Mouse (Mus musculus): Measurements from ENCODE around the gene Egfem1. TPM values are rescaled to one million over a fixed set of nuclear protein-coding genes. Genes with fewer than 3 reads are reported as not detected.

Gene Egfem1
- polyA plus RNA-seq, 1 experiment: not detected

GRCm38 (mm10) chr3:29366907-29367306 is 285.1 kb downstream of the Egfem1 start:
- Histone ChIP-seq H3K4me2 (ENCODE audit: low read depth) (no peak overlapping the region), H3ac (ENCODE audit: control insufficient read depth, insufficient read length) (no peak overlapping the region), H3K27me3 (ENCODE audit: control insufficient read depth, insufficient read depth, insufficient read length) (no peaks in the 10 kb centered on the region), H3K36me3 (ENCODE audit: control insufficient read depth, insufficient read depth) (no peaks in the 10 kb centered on the region), H3K79me2 (ENCODE audit: control insufficient read depth, insufficient read depth) (no peaks in the 10 kb centered on the region), H3K4me3 (no peak overlapping the region)
- TF ChIP-seq POLR2AphosphoS2 (IDR thresholded peaks at IDR 0.05; ENCODE audit: insufficient read length, low read depth) (no peak), REST (IDR thresholded peaks at IDR 0.05; ENCODE audit: insufficient read depth, insufficient read length) (no peak), USF1 (IDR thresholded peaks at IDR 0.05; ENCODE audit: low read depth) (no peak), MYOG (IDR thresholded peaks at IDR 0.05; ENCODE audit: control insufficient read depth in 1 of 3, insufficient read depth in 1 of 3, insufficient read length in 2 of 3, low read depth in 2 of 3) (no peak), POLR2A (IDR thresholded peaks at IDR 0.05; ENCODE audit: insufficient read length, low read depth) (no peak), SRF (IDR thresholded peaks at IDR 0.05; ENCODE audit: control insufficient read depth, insufficient read length, low read depth) (no peak), MYOD1 (IDR thresholded peaks at IDR 0.05; ENCODE audit: control insufficient read depth in 1 of 3, insufficient read length in 2 of 3, low read depth in 2 of 3) (no peak), CEBPB (IDR thresholded peaks at IDR 0.05; ENCODE audit: insufficient read depth, poor library complexity, severe bottlenecking) (no peak), TCF3 (IDR thresholded peaks at IDR 0.05; ENCODE audit: insufficient read length, low read depth) (no peak), MAX (IDR thresholded peaks at IDR 0.05; ENCODE audit: low read depth) (no peak), E2F4 (IDR thresholded peaks at IDR 0.05; ENCODE audit: insufficient read depth) (no peak), TCF12 (IDR thresholded peaks at IDR 0.05; ENCODE audit: insufficient read depth, poor library complexity, severe bottlenecking) (no peak)

GRCm38 (mm10) chr3:29370519-29370918 is 288.7 kb downstream of the Egfem1 start:
- H3K4me2 ChIP-seq (ENCODE audit: low read depth): no peak overlapping the region
- TF ChIP-seq MYOG (IDR thresholded peaks at IDR 0.05; ENCODE audit: control insufficient read depth in 1 of 3, insufficient read depth in 1 of 3, insufficient read length in 2 of 3, low read depth in 2 of 3) (no peak), CEBPB (IDR thresholded peaks at IDR 0.05; ENCODE audit: insufficient read depth, poor library complexity, severe bottlenecking) (no peak), TCF12 (IDR thresholded peaks at IDR 0.05; ENCODE audit: insufficient read depth, poor library complexity, severe bottlenecking) (no peak), MAX (IDR thresholded peaks at IDR 0.05; ENCODE audit: low read depth) (no peak), E2F4 (IDR thresholded peaks at IDR 0.05; ENCODE audit: insufficient read depth) (no peak), REST (IDR thresholded peaks at IDR 0.05; ENCODE audit: insufficient read depth, insufficient read length) (no peak), TCF3 (IDR thresholded peaks at IDR 0.05; ENCODE audit: insufficient read length, low read depth) (no peak), POLR2A (IDR thresholded peaks at IDR 0.05; ENCODE audit: insufficient read length, low read depth) (no peak), USF1 (IDR thresholded peaks at IDR 0.05; ENCODE audit: low read depth) (no peak), SRF (IDR thresholded peaks at IDR 0.05; ENCODE audit: control insufficient read depth, insufficient read length, low read depth) (no peak), POLR2AphosphoS2 (IDR thresholded peaks at IDR 0.05; ENCODE audit: insufficient read length, low read depth) (no peak), MYOD1 (IDR thresholded peaks at IDR 0.05; ENCODE audit: control insufficient read depth in 1 of 3, insufficient read length in 2 of 3, low read depth in 2 of 3) (no peak)
- H3K79me2 ChIP-seq (ENCODE audit: control insufficient read depth, insufficient read depth): no peaks in the 10 kb centered on the region
- no peak overlapping the region for H3K4me3 ChIP-seq
- H3K36me3 ChIP-seq (ENCODE audit: control insufficient read depth, insufficient read depth): no peaks in the 10 kb centered on the region
- no peak overlapping the region for H3ac ChIP-seq (ENCODE audit: control insufficient read depth, insufficient read length)
- no peaks in the 10 kb centered on the region for H3K27me3 ChIP-seq (ENCODE audit: control insufficient read depth, insufficient read depth, insufficient read length)

GRCm38 (mm10) chr3:29381255-29381654 is 299.4 kb downstream of the Egfem1 start:
- Histone ChIP-seq H3K79me2 (ENCODE audit: control insufficient read depth, insufficient read depth) (no peaks in the 10 kb centered on the region), H3K27me3 (ENCODE audit: control insufficient read depth, insufficient read depth, insufficient read length) (no peaks in the 10 kb centered on the region), H3ac (ENCODE audit: control insufficient read depth, insufficient read length) (no peak overlapping the region), H3K36me3 (ENCODE audit: control insufficient read depth, insufficient read depth) (no peaks in the 10 kb centered on the region), H3K4me3 (no peak overlapping the region), H3K4me2 (ENCODE audit: low read depth) (no peak overlapping the region)
- no peak for TF ChIP-seq TCF3 (IDR thresholded peaks at IDR 0.05; ENCODE audit: insufficient read length, low read depth)
- TF ChIP-seq POLR2AphosphoS2 (IDR thresholded peaks at IDR 0.05; ENCODE audit: insufficient read length, low read depth): no peak
- TF ChIP-seq MYOG (IDR thresholded peaks at IDR 0.05; ENCODE audit: control insufficient read depth in 1 of 3, insufficient read depth in 1 of 3, insufficient read length in 2 of 3, low read depth in 2 of 3): no peak
- no peak for TF ChIP-seq REST (IDR thresholded peaks at IDR 0.05; ENCODE audit: insufficient read depth, insufficient read length)
- no peak for TF ChIP-seq SRF (IDR thresholded peaks at IDR 0.05; ENCODE audit: control insufficient read depth, insufficient read length, low read depth)
- no peak for TF ChIP-seq USF1 (IDR thresholded peaks at IDR 0.05; ENCODE audit: low read depth)
- no peak for TF ChIP-seq MYOD1 (IDR thresholded peaks at IDR 0.05; ENCODE audit: control insufficient read depth in 1 of 3, insufficient read length in 2 of 3, low read depth in 2 of 3)
- no peak for TF ChIP-seq POLR2A (IDR thresholded peaks at IDR 0.05; ENCODE audit: insufficient read length, low read depth)
- TF ChIP-seq CEBPB (IDR thresholded peaks at IDR 0.05; ENCODE audit: insufficient read depth, poor library complexity, severe bottlenecking): no peak

- Histone ChIP-seq H3K79me2 (ENCODE audit: control insufficient read depth, insufficient read depth) (no peaks in the 10 kb centered on the region), H3K4me2 (ENCODE audit: low read depth) (no peak overlapping the region), H3K36me3 (ENCODE audit: control insufficient read depth, insufficient read depth) (no peaks in the 10 kb centered on the region), H3K4me3 (no peak overlapping the region), H3ac (ENCODE audit: control insufficient read depth, insufficient read length) (no peak overlapping the region), H3K27me3 (ENCODE audit: control insufficient read depth, insufficient read depth, insufficient read length) (no peaks in the 10 kb centered on the region)
- no peak for TF ChIP-seq TCF3 (IDR thresholded peaks at IDR 0.05; ENCODE audit: insufficient read length, low read depth)
- TF ChIP-seq CEBPB (IDR thresholded peaks at IDR 0.05; ENCODE audit: insufficient read depth, poor library complexity, severe bottlenecking): no peak
Measured at GRCm38 (mm10) chr3:29399064-29399463, 317.2 kb downstream of the Egfem1 start.

- Histone ChIP-seq H3K36me3 (ENCODE audit: control insufficient read depth, insufficient read depth) (no peaks in the 10 kb centered on the region), H3K27me3 (ENCODE audit: control insufficient read depth, insufficient read depth, insufficient read length) (no peaks in the 10 kb centered on the region), H3K4me2 (ENCODE audit: low read depth) (no peak overlapping the region), H3K79me2 (ENCODE audit: control insufficient read depth, insufficient read depth) (no peaks in the 10 kb centered on the region), H3ac (ENCODE audit: control insufficient read depth, insufficient read length) (no peak overlapping the region), H3K4me3 (no peak overlapping the region)
- TF ChIP-seq POLR2AphosphoS2 (IDR thresholded peaks at IDR 0.05; ENCODE audit: insufficient read length, low read depth) (no peak), TCF3 (IDR thresholded peaks at IDR 0.05; ENCODE audit: insufficient read length, low read depth) (no peak), MYOG (IDR thresholded peaks at IDR 0.05; ENCODE audit: control insufficient read depth in 1 of 3, insufficient read depth in 1 of 3, insufficient read length in 2 of 3, low read depth in 2 of 3) (no peak), TCF12 (IDR thresholded peaks at IDR 0.05; ENCODE audit: insufficient read depth, poor library complexity, severe bottlenecking) (no peak), USF1 (IDR thresholded peaks at IDR 0.05; ENCODE audit: low read depth) (no peak), SRF (IDR thresholded peaks at IDR 0.05; ENCODE audit: control insufficient read depth, insufficient read length, low read depth) (no peak), MYOD1 (IDR thresholded peaks at IDR 0.05; ENCODE audit: control insufficient read depth in 1 of 3, insufficient read length in 2 of 3, low read depth in 2 of 3) (no peak), REST (IDR thresholded peaks at IDR 0.05; ENCODE audit: insufficient read depth, insufficient read length) (no peak), E2F4 (IDR thresholded peaks at IDR 0.05; ENCODE audit: insufficient read depth) (no peak), POLR2A (IDR thresholded peaks at IDR 0.05; ENCODE audit: insufficient read length, low read depth) (no peak), CEBPB (IDR thresholded peaks at IDR 0.05; ENCODE audit: insufficient read depth, poor library complexity, severe bottlenecking) (no peak), MAX (IDR thresholded peaks at IDR 0.05; ENCODE audit: low read depth) (no peak)
Measured at GRCm38 (mm10) chr3:29421634-29422033, 339.8 kb downstream of the Egfem1 start.
